Mouse (Mus musculus): Measurements from ENCODE around the gene Syt1. TPM values are rescaled to one million over a fixed set of nuclear protein-coding genes. Genes with fewer than 3 reads are reported as not detected.
A peak's percentile ranks its signal among the peaks of the same experiment; 100 is the strongest.

Syt1 gene
- total and polyA plus RNA-seq, 3 experiments = 0.01 to 0.11 TPM; not detected in 1

GRCm38 (mm10) chr10:108455883-108456282 lies 554.9 kb downstream of the Syt1 start:
- H3K9me3 ChIP-seq (replicated peaks) = no peaks in the 10 kb centered on the region
- TF ChIP-seq GATA2 (IDR thresholded peaks at IDR 0.05; ENCODE audit: borderline replicate concordance, low read depth, low read length) (no peak), POLR2AphosphoS5 (IDR thresholded peaks at IDR 0.05; ENCODE audit: insufficient replicate concordance, low read depth, low read length) (no peak), CTCF (IDR thresholded peaks at IDR 0.05; ENCODE audit: low read depth, low read length) (no peak), GATA1 (IDR thresholded peaks at IDR 0.05; ENCODE audit: borderline replicate concordance, low read length) (no peak), TAL1 (conservative IDR thresholded peaks at IDR 0.05; ENCODE audit: low read depth, low read length) (no peak)
- no peak overlapping the region for H3K4me3 ChIP-seq (ENCODE audit: low read depth, low read length)
- H3K27me3 ChIP-seq (ENCODE audit: insufficient read depth, low read length) = no peaks in the 10 kb centered on the region
- no peaks in the 10 kb centered on the region for H3K36me3 ChIP-seq (replicated peaks)
- DNase-seq (ENCODE audit: low spot score) (no peak), ATAC-seq (ENCODE audit: extremely low read depth, insufficient number of reproducible peaks, low FRiP score, poor library complexity, severe bottlenecking) (no peak)
- peaks cover 17% of the 10 kb centered on the region for H3K4me1 ChIP-seq (ENCODE audit: insufficient read depth, low read depth, low read length)

DNA sequence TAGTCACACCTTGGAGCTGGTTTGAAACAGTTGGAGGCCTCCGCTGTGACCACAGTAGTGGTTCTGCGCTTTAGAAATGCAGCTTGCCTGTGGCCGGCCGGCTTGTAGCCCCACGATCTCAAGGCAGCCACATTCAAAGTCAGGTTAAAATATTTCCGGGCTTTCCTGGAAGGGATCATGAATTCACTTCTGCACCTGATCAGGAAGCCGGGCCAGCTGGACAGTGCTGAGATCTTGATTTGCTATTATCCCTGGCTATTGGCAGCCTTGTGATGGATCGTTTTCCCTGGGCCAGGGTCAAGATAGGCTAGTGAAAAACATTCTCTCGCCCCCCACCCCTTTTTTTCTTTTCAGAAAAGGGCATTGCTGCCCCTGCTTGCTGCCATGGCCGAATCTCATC lies 555.6 kb downstream of the Syt1 start:
- Histone ChIP-seq H3K4me1 (ENCODE audit: insufficient read depth, low read depth, low read length) (peaks cover 17% of the 10 kb centered on the region), H3K27me3 (ENCODE audit: insufficient read depth, low read length) (no peaks in the 10 kb centered on the region), H3K4me3 (ENCODE audit: low read depth, low read length) (no peak overlapping the region), H3K9me3 (replicated peaks) (no peaks in the 10 kb centered on the region), H3K36me3 (replicated peaks) (no peaks in the 10 kb centered on the region)
- no peak for TF ChIP-seq TAL1 (conservative IDR thresholded peaks at IDR 0.05; ENCODE audit: low read depth, low read length)
- TF ChIP-seq CTCF (IDR thresholded peaks at IDR 0.05; ENCODE audit: low read depth, low read length) = no peak
- no peak for TF ChIP-seq POLR2AphosphoS5 (IDR thresholded peaks at IDR 0.05; ENCODE audit: insufficient replicate concordance, low read depth, low read length)
- TF ChIP-seq GATA1 (IDR thresholded peaks at IDR 0.05; ENCODE audit: borderline replicate concordance, low read length) = no peak
- TF ChIP-seq GATA2 (IDR thresholded peaks at IDR 0.05; ENCODE audit: borderline replicate concordance, low read depth, low read length) = no peak
- ATAC-seq (ENCODE audit: extremely low read depth, insufficient number of reproducible peaks, low FRiP score, poor library complexity, severe bottlenecking) (no peak), DNase-seq (ENCODE audit: low spot score) (no peak)

GRCm38 (mm10) chr10:108454691-108455117 lies 556.1 kb downstream of the Syt1 start:
- Histone ChIP-seq H3K9me3 (replicated peaks) (no peaks in the 10 kb centered on the region), H3K4me1 (ENCODE audit: insufficient read depth, low read depth, low read length) (peaks cover 17% of the 10 kb centered on the region), H3K27me3 (ENCODE audit: insufficient read depth, low read length) (no peaks in the 10 kb centered on the region), H3K4me3 (ENCODE audit: low read depth, low read length) (no peak overlapping the region; the same call in 1 of the 2 replicates), H3K36me3 (replicated peaks) (no peaks in the 10 kb centered on the region)
- no peak for DNase-seq (ENCODE audit: low spot score)
- TF ChIP-seq TAL1 (conservative IDR thresholded peaks at IDR 0.05; ENCODE audit: low read depth, low read length) (no peak), GATA1 (IDR thresholded peaks at IDR 0.05; ENCODE audit: borderline replicate concordance, low read length) (no peak), CTCF (IDR thresholded peaks at IDR 0.05; ENCODE audit: low read depth, low read length) (no peak), GATA2 (IDR thresholded peaks at IDR 0.05; ENCODE audit: borderline replicate concordance, low read depth, low read length) (no peak), POLR2AphosphoS5 (IDR thresholded peaks at IDR 0.05; ENCODE audit: insufficient replicate concordance, low read depth, low read length) (no peak)
- ATAC-seq (ENCODE audit: extremely low read depth, insufficient number of reproducible peaks, low FRiP score, poor library complexity, severe bottlenecking) = 0 out of 2 replicates have a peak, but pooled peaks have one; percentile 15

DNA sequence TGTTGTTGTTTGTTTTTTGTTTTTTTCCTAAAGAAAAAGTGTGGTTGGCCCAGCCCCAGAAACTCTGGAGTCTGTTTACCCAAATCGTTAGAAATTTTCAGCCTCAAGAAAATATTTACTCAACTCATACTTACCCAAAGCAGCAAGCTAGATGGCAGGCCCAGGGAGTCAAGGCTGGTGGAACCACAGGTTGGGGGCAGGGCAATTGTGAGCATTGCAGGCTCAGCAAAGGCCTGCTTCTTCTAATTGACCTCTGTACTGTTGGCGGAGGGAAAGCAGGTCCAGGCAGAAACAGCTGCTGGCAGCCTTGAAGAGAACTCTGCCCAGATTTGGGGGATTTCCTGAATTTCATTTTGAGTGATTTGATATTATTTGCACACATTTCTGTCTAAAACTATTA lies 557.2 kb downstream of the Syt1 start:
- DNase-seq (ENCODE audit: low spot score) = no peak
- TF ChIP-seq CTCF (IDR thresholded peaks at IDR 0.05; ENCODE audit: low read depth, low read length) (no peak), GATA2 (IDR thresholded peaks at IDR 0.05; ENCODE audit: borderline replicate concordance, low read depth, low read length) (no peak), GATA1 (IDR thresholded peaks at IDR 0.05; ENCODE audit: borderline replicate concordance, low read length) (no peak), TAL1 (conservative IDR thresholded peaks at IDR 0.05; ENCODE audit: low read depth, low read length) (no peak)
- no peaks in the 10 kb centered on the region for H3K9me3 ChIP-seq (replicated peaks)
- H3K4me1 ChIP-seq (ENCODE audit: insufficient read depth, low read depth, low read length) = peaks cover 17% of the 10 kb centered on the region
- no peak overlapping the region for H3K4me3 ChIP-seq (ENCODE audit: low read depth, low read length)
- no peaks in the 10 kb centered on the region for H3K27me3 ChIP-seq (ENCODE audit: insufficient read depth, low read length)
- no peak for ATAC-seq (ENCODE audit: extremely low read depth, insufficient number of reproducible peaks, low FRiP score, poor library complexity, severe bottlenecking)
- no peaks in the 10 kb centered on the region for H3K36me3 ChIP-seq (replicated peaks)

GRCm38 (mm10) chr10:108452421-108452820 lies 558.4 kb downstream of the Syt1 start:
- no peak overlapping the region for H3K4me3 ChIP-seq (ENCODE audit: low read depth, low read length)
- TF ChIP-seq POLR2AphosphoS5 (IDR thresholded peaks at IDR 0.05; ENCODE audit: insufficient replicate concordance, low read depth, low read length) = no peak
- no peak for TF ChIP-seq CTCF (IDR thresholded peaks at IDR 0.05; ENCODE audit: low read depth, low read length)
- no peaks in the 10 kb centered on the region for H3K9me3 ChIP-seq (replicated peaks)
- ATAC-seq (ENCODE audit: extremely low read depth, insufficient number of reproducible peaks, low FRiP score, poor library complexity, severe bottlenecking) (no peak), DNase-seq (ENCODE audit: low spot score) (no peak)
- H3K4me1 ChIP-seq (ENCODE audit: insufficient read depth, low read depth, low read length) = peaks cover 19% of the 10 kb centered on the region
- H3K27me3 ChIP-seq (ENCODE audit: insufficient read depth, low read length) = peaks cover 7% of the 10 kb centered on the region; the same call in 1 of the 2 replicates
- no peaks in the 10 kb centered on the region for H3K36me3 ChIP-seq (replicated peaks)

DNA sequence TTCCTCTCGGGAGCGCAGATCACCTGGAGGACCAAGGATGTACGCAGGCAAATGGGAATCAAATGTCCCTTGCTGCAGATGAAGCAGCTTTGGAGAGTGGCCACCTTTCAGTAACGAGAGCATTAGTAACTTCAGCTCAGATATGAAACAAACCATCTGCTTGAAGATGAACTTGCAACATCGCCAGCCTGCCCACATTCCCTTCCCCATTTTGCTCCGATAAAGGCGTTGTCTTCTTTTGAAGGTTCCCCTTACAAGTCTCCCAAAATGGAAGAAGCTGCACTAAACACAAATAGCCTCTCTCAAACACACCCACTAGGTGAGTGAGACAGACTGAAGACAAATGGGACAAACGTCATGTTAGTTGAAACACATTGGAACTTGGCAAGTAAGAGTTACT lies 559.3 kb downstream of the Syt1 start:
- Histone ChIP-seq H3K4me3 (ENCODE audit: low read depth, low read length) (no peak overlapping the region), H3K4me1 (ENCODE audit: insufficient read depth, low read depth, low read length) (peaks cover 22% of the 10 kb centered on the region), H3K9me3 (replicated peaks) (no peaks in the 10 kb centered on the region), H3K27me3 (ENCODE audit: insufficient read depth, low read length) (peaks cover 10% of the 10 kb centered on the region), H3K36me3 (replicated peaks) (no peaks in the 10 kb centered on the region)
- ATAC-seq (ENCODE audit: extremely low read depth, insufficient number of reproducible peaks, low FRiP score, poor library complexity, severe bottlenecking) = no peak
- no peak for DNase-seq (ENCODE audit: low spot score)
- TF ChIP-seq CTCF (IDR thresholded peaks at IDR 0.05; ENCODE audit: low read depth, low read length) (no peak), GATA2 (IDR thresholded peaks at IDR 0.05; ENCODE audit: borderline replicate concordance, low read depth, low read length) (no peak), POLR2AphosphoS5 (IDR thresholded peaks at IDR 0.05; ENCODE audit: insufficient replicate concordance, low read depth, low read length) (no peak), GATA1 (IDR thresholded peaks at IDR 0.05; ENCODE audit: borderline replicate concordance, low read length) (no peak), TAL1 (conservative IDR thresholded peaks at IDR 0.05; ENCODE audit: low read depth, low read length) (no peak)

DNA sequence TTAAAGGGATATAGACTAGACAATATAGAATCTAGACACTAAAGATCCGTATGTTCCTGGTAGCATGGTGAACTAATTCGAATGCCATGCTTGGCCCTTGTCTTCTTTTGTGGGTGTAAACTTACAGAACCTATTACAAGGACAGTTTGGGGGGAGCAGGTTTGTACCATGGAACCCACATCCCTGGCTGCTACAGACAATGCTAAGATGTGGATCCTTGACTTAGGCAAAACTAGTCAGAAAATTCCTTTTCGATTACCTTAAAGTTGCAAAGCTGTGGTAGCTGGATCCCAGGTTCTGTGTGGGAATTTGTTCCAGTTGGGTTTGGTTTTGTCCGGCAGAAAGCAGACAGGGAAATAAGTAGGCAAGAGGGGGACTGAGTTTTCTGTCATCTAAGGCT lies 560.4 kb downstream of the Syt1 start:
- no peaks in the 10 kb centered on the region for H3K9me3 ChIP-seq (replicated peaks)
- peaks cover 10% of the 10 kb centered on the region for H3K27me3 ChIP-seq (ENCODE audit: insufficient read depth, low read length)
- DNase-seq (ENCODE audit: low spot score) (no peak), ATAC-seq (ENCODE audit: extremely low read depth, insufficient number of reproducible peaks, low FRiP score, poor library complexity, severe bottlenecking) (no peak)
- no peak for TF ChIP-seq GATA1 (IDR thresholded peaks at IDR 0.05; ENCODE audit: borderline replicate concordance, low read length)
- TF ChIP-seq CTCF (IDR thresholded peaks at IDR 0.05; ENCODE audit: low read depth, low read length) = no peak
- TF ChIP-seq POLR2AphosphoS5 (IDR thresholded peaks at IDR 0.05; ENCODE audit: insufficient replicate concordance, low read depth, low read length) = no peak
- no peak for TF ChIP-seq TAL1 (conservative IDR thresholded peaks at IDR 0.05; ENCODE audit: low read depth, low read length)
- no peaks in the 10 kb centered on the region for H3K36me3 ChIP-seq (replicated peaks)
- no peak overlapping the region for H3K4me3 ChIP-seq (ENCODE audit: low read depth, low read length)
- peaks cover 30% of the 10 kb centered on the region for H3K4me1 ChIP-seq (ENCODE audit: insufficient read depth, low read depth, low read length)

Data from G1E (cell line).